Mouse (Mus musculus): Measurements from ENCODE around the gene Arhgap17. TPM values are rescaled to one million over a fixed set of nuclear protein-coding genes. Genes with fewer than 3 reads are reported as not detected.
A peak's percentile ranks its signal among the peaks of the same experiment; 100 is the strongest.

Arhgap17 gene
- 8.9 and 11.4 TPM in 2 replicates for total RNA-seq (2014; rRNA removed; ENCODE audit: low replicate concordance)
- 6.4 and 7.1 TPM in 2 replicates for polyA plus RNA-seq (2015; fragmentation: Nextera tagmentation; extraction: Ambion mirVana)

- WGBS = under 1% methylated on average over 61 of the region's 64 CpGs
These were observed at the start of gene Arhgap17, which contains the start of gene Lcmt1 for GRCm38 (mm10) chr7:123369759-123370481. Arhgap17 (minus strand) TSS chr7:123369915. Lcmt1 (plus strand) TSS chr7:123369784.

GRCm38 (mm10) chr7:123417661-123418060 lies 47.9 kb upstream of the Arhgap17 start:
- Histone ChIP-seq H3K36me3 (replicated peaks; ENCODE audit: control insufficient read depth, insufficient read depth, low read length) (peaks cover 19% of the 10 kb centered on the region), H3K27me3 (ENCODE audit: control insufficient read depth, insufficient read depth, low read length) (no peaks in the 10 kb centered on the region), H3K4me1 (ENCODE audit: control insufficient read depth, insufficient read depth) (no peaks in the 10 kb centered on the region), H3K9ac (replicated peaks; ENCODE audit: low read depth, low read length) (no peak overlapping the region), H3K27ac (ENCODE audit: low read depth) (no peak overlapping the region), H3K4me2 (ENCODE audit: low read depth, low read length) (no peak overlapping the region), H3K9me3 (replicated peaks; ENCODE audit: control insufficient read depth, low read length) (no peaks in the 10 kb centered on the region), H3K4me3 (ENCODE audit: low read depth, low read length) (no peak overlapping the region)
- ATAC-seq (ENCODE audit: insufficient read depth, low read depth) (no peak), DNase-seq (ENCODE audit: low spot score) (no peak)
- 84% methylated on average over 3 of the region's 3 CpGs for WGBS
- TF ChIP-seq EP300 (IDR thresholded peaks at IDR 0.05; ENCODE audit: low read depth) = no peak
- TF ChIP-seq CTCF (IDR thresholded peaks at IDR 0.05; ENCODE audit: low read depth) = no peak

More at GRCm38 (mm10) chr7:123369759-123370481, at the start of gene Arhgap17, which contains the start of gene Lcmt1:
- TF ChIP-seq EP300 (IDR thresholded peaks at IDR 0.05; ENCODE audit: low read depth) (no peak), CTCF (IDR thresholded peaks at IDR 0.05; ENCODE audit: low read depth) (no peak)
- Histone ChIP-seq H3K4me2 (ENCODE audit: low read depth, low read length) (peak within 1 kb of the TSS; percentile 87), H3K36me3 (replicated peaks; ENCODE audit: control insufficient read depth, insufficient read depth, low read length) (no peaks in the 10 kb centered on the region), H3K9ac (replicated peaks; ENCODE audit: low read depth, low read length) (peak within 1 kb of the TSS; percentile 82), H3K4me1 (ENCODE audit: control insufficient read depth, insufficient read depth) (peaks cover 22% of the 10 kb centered on the region), H3K4me3 (ENCODE audit: low read depth, low read length) (peak within 1 kb of the TSS; percentile 79), H3K27me3 (ENCODE audit: control insufficient read depth, insufficient read depth, low read length) (no peaks in the 10 kb centered on the region), H3K27ac (ENCODE audit: low read depth) (peak within 1 kb of the TSS; percentile 83), H3K9me3 (replicated peaks; ENCODE audit: control insufficient read depth, low read length) (no peaks in the 10 kb centered on the region)
- DNase-seq (ENCODE audit: low spot score) (peak; percentile 97), ATAC-seq (ENCODE audit: insufficient read depth, low read depth) (peak; percentile 94)

- no peak overlapping the region for H3K4me2 ChIP-seq (ENCODE audit: low read depth, low read length)
- no peak overlapping the region for H3K9ac ChIP-seq (replicated peaks; ENCODE audit: low read depth, low read length)
- ATAC-seq (ENCODE audit: insufficient read depth, low read depth) = no peak
- H3K36me3 ChIP-seq (replicated peaks; ENCODE audit: control insufficient read depth, insufficient read depth, low read length) = peaks cover 11% of the 10 kb centered on the region
- 69% methylated on average over 4 of the region's 4 CpGs for WGBS
- H3K27ac ChIP-seq (ENCODE audit: low read depth) = no peak overlapping the region
- H3K4me3 ChIP-seq (ENCODE audit: low read depth, low read length) = no peak overlapping the region
- H3K4me1 ChIP-seq (ENCODE audit: control insufficient read depth, insufficient read depth) = no peaks in the 10 kb centered on the region
- DNase-seq (ENCODE audit: low spot score) = no peak
- TF ChIP-seq EP300 (IDR thresholded peaks at IDR 0.05; ENCODE audit: low read depth) (no peak), CTCF (IDR thresholded peaks at IDR 0.05; ENCODE audit: low read depth) (no peak)
- H3K9me3 ChIP-seq (replicated peaks; ENCODE audit: control insufficient read depth, low read length) = no peaks in the 10 kb centered on the region
- no peaks in the 10 kb centered on the region for H3K27me3 ChIP-seq (ENCODE audit: control insufficient read depth, insufficient read depth, low read length)
These were observed 47.1 kb upstream of the Arhgap17 start for GRCm38 (mm10) chr7:123416803-123417202.

- no peaks in the 10 kb centered on the region for H3K4me1 ChIP-seq (ENCODE audit: control insufficient read depth, insufficient read depth)
- no peak for DNase-seq (ENCODE audit: low spot score)
- no peak overlapping the region for H3K27ac ChIP-seq (ENCODE audit: low read depth)
- ATAC-seq (ENCODE audit: insufficient read depth, low read depth) = no peak
- no peaks in the 10 kb centered on the region for H3K9me3 ChIP-seq (replicated peaks; ENCODE audit: control insufficient read depth, low read length)
- no peak for TF ChIP-seq EP300 (IDR thresholded peaks at IDR 0.05; ENCODE audit: low read depth)
- TF ChIP-seq CTCF (IDR thresholded peaks at IDR 0.05; ENCODE audit: low read depth) = no peak
- no peak overlapping the region for H3K9ac ChIP-seq (replicated peaks; ENCODE audit: low read depth, low read length)
- H3K36me3 ChIP-seq (replicated peaks; ENCODE audit: control insufficient read depth, insufficient read depth, low read length) = peaks cover 6% of the 10 kb centered on the region; the same call in 1 of the 2 replicates
- no peaks in the 10 kb centered on the region for H3K27me3 ChIP-seq (ENCODE audit: control insufficient read depth, insufficient read depth, low read length)
- 81% methylated on average over 3 of the region's 3 CpGs for WGBS
- no peak overlapping the region for H3K4me2 ChIP-seq (ENCODE audit: low read depth, low read length)
- no peak overlapping the region for H3K4me3 ChIP-seq (ENCODE audit: low read depth, low read length)
These were observed 42.4 kb upstream of the Arhgap17 start for GRCm38 (mm10) chr7:123412143-123412542.

- no peak for DNase-seq (ENCODE audit: low spot score)
- ATAC-seq (ENCODE audit: insufficient read depth, low read depth) = no peak
These were observed 41.4 kb upstream of the Arhgap17 start for GRCm38 (mm10) chr7:123411109-123411508.

More at GRCm38 (mm10) chr7:123411109-123411508, 41.4 kb upstream of the Arhgap17 start:
- no peak for TF ChIP-seq EP300 (IDR thresholded peaks at IDR 0.05; ENCODE audit: low read depth)
- no peak for TF ChIP-seq CTCF (IDR thresholded peaks at IDR 0.05; ENCODE audit: low read depth)
- no peak overlapping the region for H3K9ac ChIP-seq (replicated peaks; ENCODE audit: low read depth, low read length)
- WGBS = 12% methylated on average over 1 of the region's 1 CpGs
- H3K36me3 ChIP-seq (replicated peaks; ENCODE audit: control insufficient read depth, insufficient read depth, low read length) = peaks cover 6% of the 10 kb centered on the region; the same call in 1 of the 2 replicates
- H3K4me1 ChIP-seq (ENCODE audit: control insufficient read depth, insufficient read depth) = no peaks in the 10 kb centered on the region
- H3K9me3 ChIP-seq (replicated peaks; ENCODE audit: control insufficient read depth, low read length) = no peaks in the 10 kb centered on the region
- H3K27ac ChIP-seq (ENCODE audit: low read depth) = no peak overlapping the region
- no peak overlapping the region for H3K4me3 ChIP-seq (ENCODE audit: low read depth, low read length)
- no peaks in the 10 kb centered on the region for H3K27me3 ChIP-seq (ENCODE audit: control insufficient read depth, insufficient read depth, low read length)
- H3K4me2 ChIP-seq (ENCODE audit: low read depth, low read length) = no peak overlapping the region
